ENCODE assay signal across 25 mouse cellular contexts in genomic region chr3:131078719-131079118, GRCm38 (mm10). TPM values are rescaled to one million over a fixed set of nuclear protein-coding genes. Genes with fewer than 3 reads are reported as not detected.
A peak's percentile ranks its signal among the peaks of the same experiment; 100 is the strongest.
DNase-seq lines count a peak whose midpoint lies in the region; ATAC-seq lines count a peak whose summit lies in the region.
"Had no signal": no experiment of that assay in that cellular context is flagged by ENCODE, and none has a peak within 500 bp of the region (broad histone marks: within the 10 kb centered on the region; RNA-seq: fewer than 3 reads in every experiment).

No protein-coding gene starts in this region.

- H3K4me2 ChIP-seq in midbrain, embryonic 13.5 days (replicated peaks) = no peak overlapping the region
- no peak overlapping the region for H3K4me2 ChIP-seq in midbrain, embryonic 11.5 days
- no peak overlapping the region for H3K4me2 ChIP-seq in midbrain, embryonic 16.5 days (ENCODE audit: low read length)
- H3K4me2 ChIP-seq: forebrain, embryonic 13.5 days; heart, embryonic 12.5 days; heart, embryonic 15.5 days had no signal

- no peak overlapping the region for H3K9ac ChIP-seq in midbrain, embryonic 13.5 days (replicated peaks)
- no peak overlapping the region for H3K9ac ChIP-seq in midbrain, embryonic 11.5 days (ENCODE audit: low read length)
- no peak overlapping the region for H3K9ac ChIP-seq in midbrain, embryonic 16.5 days (ENCODE audit: low read depth, low read length)
- H3K9ac ChIP-seq: forebrain, embryonic 13.5 days; heart, embryonic 12.5 days; heart, embryonic 15.5 days had no signal

- ATAC-seq in midbrain, embryonic 13.5 days = 0 out of 2 replicates have a peak, but pooled peaks have one; percentile 51
- no peak for ATAC-seq in midbrain, embryonic 11.5 days (ENCODE audit: low FRiP score)
- ATAC-seq in midbrain, embryonic 16.5 days = peak; percentile 58; the same call in 1 of the 2 replicates
- ATAC-seq in monocyte, adult 5-6 weeks (replicated peaks; ENCODE audit: insufficient number of reproducible peaks, low FRiP score, low TSS enrichment, poor library complexity, severe bottlenecking) = no peak
- ATAC-seq: forebrain, embryonic 13.5 days; forebrain, embryonic 16.5 days; hindbrain, postnatal 0 days; inflammation-experienced regulatory T-cells, adult 6 months; Patski had no signal

- peak; percentile 5 for DNase-seq in heart, adult 11 months
- DNase-seq in heart, embryonic 10.5 days (ENCODE audit: low spot score) = no peak
- no peak for DNase-seq in midbrain, embryonic 11.5 days (ENCODE audit: low spot score, missing footprints)
- DNase-seq: adrenal gland, postnatal 10 days; adrenal gland, postnatal 36 days; cerebellum, adult 18-20 months; cerebellum, adult 9-10 months; cerebellum, postnatal 14 days; gastrocnemius, postnatal 10 days; gastrocnemius, postnatal 36 days; heart, postnatal 10 days; heart, postnatal 36 days had no signal

- 67% methylated on average over 5 of the region's 5 CpGs for WGBS in heart, embryonic 10.5 days
- WGBS in midbrain, embryonic 13.5 days = 62% methylated on average over 5 of the region's 5 CpGs
- WGBS in midbrain, embryonic 11.5 days = 80% methylated on average over 5 of the region's 5 CpGs
- 47% methylated on average over 5 of the region's 5 CpGs for WGBS in midbrain, embryonic 16.5 days

- H3K36me3 ChIP-seq in heart, embryonic 10.5 days = no peaks in the 10 kb centered on the region
- no peaks in the 10 kb centered on the region for H3K36me3 ChIP-seq in midbrain, embryonic 13.5 days
- H3K36me3 ChIP-seq in midbrain, embryonic 11.5 days (ENCODE audit: control insufficient read depth, insufficient read depth, low read length) = no peaks in the 10 kb centered on the region
- H3K36me3 ChIP-seq in midbrain, embryonic 16.5 days (ENCODE audit: control insufficient read depth, insufficient read depth, low read length) = no peaks in the 10 kb centered on the region
- H3K36me3 ChIP-seq: forebrain, embryonic 10.5 days; heart, embryonic 12.5 days; heart, embryonic 15.5 days; hindbrain, embryonic 10.5 days had no signal

- H3K27me3 ChIP-seq in heart, embryonic 10.5 days (ENCODE audit: insufficient read depth, poor library complexity, severe bottlenecking) = no peaks in the 10 kb centered on the region
- no peaks in the 10 kb centered on the region for H3K27me3 ChIP-seq in midbrain, embryonic 13.5 days
- H3K27me3 ChIP-seq in midbrain, embryonic 11.5 days (ENCODE audit: control insufficient read depth, insufficient read depth, low read length) = no peaks in the 10 kb centered on the region
- no peaks in the 10 kb centered on the region for H3K27me3 ChIP-seq in midbrain, embryonic 16.5 days (ENCODE audit: control insufficient read depth, insufficient read depth, low read depth, low read length)
- H3K27me3 ChIP-seq: heart, embryonic 12.5 days; heart, embryonic 15.5 days; Patski had no signal

- no peak overlapping the region for H3K4me3 ChIP-seq in heart, embryonic 10.5 days
- H3K4me3 ChIP-seq in midbrain, embryonic 13.5 days (replicated peaks) = no peak overlapping the region
- no peak overlapping the region for H3K4me3 ChIP-seq in midbrain, embryonic 11.5 days (ENCODE audit: low read depth, low read length)
- no peak overlapping the region for H3K4me3 ChIP-seq in midbrain, embryonic 16.5 days (ENCODE audit: low read depth, low read length)
- H3K4me3 ChIP-seq: forebrain, embryonic 10.5 days; forebrain, embryonic 13.5 days; heart, embryonic 12.5 days; heart, embryonic 15.5 days; hindbrain, embryonic 10.5 days had no signal

- H3K27ac ChIP-seq in heart, embryonic 10.5 days = no peak overlapping the region
- H3K27ac ChIP-seq in midbrain, embryonic 13.5 days = peak overlapping the region; percentile 65
- H3K27ac ChIP-seq in midbrain, embryonic 11.5 days (ENCODE audit: low read depth, low read length) = no peak overlapping the region
- peak overlapping the region; percentile 41 for H3K27ac ChIP-seq in midbrain, embryonic 16.5 days (ENCODE audit: low read length)
- H3K27ac ChIP-seq: forebrain, embryonic 10.5 days; forebrain, embryonic 13.5 days; heart, embryonic 15.5 days; hindbrain, embryonic 10.5 days; hindbrain, postnatal 0 days had no signal

- no peaks in the 10 kb centered on the region for H3K9me3 ChIP-seq in heart, embryonic 10.5 days
- H3K9me3 ChIP-seq in midbrain, embryonic 13.5 days = no peaks in the 10 kb centered on the region
- no peaks in the 10 kb centered on the region for H3K9me3 ChIP-seq in midbrain, embryonic 11.5 days (ENCODE audit: control insufficient read depth, low read length)
- no peaks in the 10 kb centered on the region for H3K9me3 ChIP-seq in midbrain, embryonic 16.5 days (replicated peaks; ENCODE audit: control insufficient read depth, low read length, poor library complexity, severe bottlenecking)
- H3K9me3 ChIP-seq: forebrain, embryonic 10.5 days; forebrain, embryonic 13.5 days; heart, embryonic 12.5 days; heart, embryonic 15.5 days; hindbrain, embryonic 10.5 days had no signal

- H3K4me1 ChIP-seq in heart, embryonic 10.5 days = no peaks in the 10 kb centered on the region
- H3K4me1 ChIP-seq in midbrain, embryonic 13.5 days (replicated peaks) = peaks cover 16% of the 10 kb centered on the region
- H3K4me1 ChIP-seq in midbrain, embryonic 11.5 days (ENCODE audit: control insufficient read depth, insufficient read depth, low read length) = no peaks in the 10 kb centered on the region
- 0 out of 2 replicates have a peak, but pooled peaks cover 4% of the 10 kb centered on the region for H3K4me1 ChIP-seq in midbrain, embryonic 16.5 days (ENCODE audit: control insufficient read depth, insufficient read depth, low read length)
- H3K4me1 ChIP-seq: heart, embryonic 12.5 days; heart, embryonic 15.5 days; hindbrain, embryonic 10.5 days had no signal

RNA-seq across cellular contexts. Expression of gene Lef1, which starts 31.6 kb away (rescaled TPM):
- polyA plus RNA-seq in heart, embryonic 10.5 days (2016; fragmentation: Nextera tagmentation; extraction: Ambion mirVana) = 22.2 and 29.3 TPM in 2 replicates
- polyA plus RNA-seq in midbrain, embryonic 13.5 days (2015; fragmentation: Nextera tagmentation; extraction: Ambion mirVana) = 80.3 and 86.0 TPM in 2 replicates
- 66.9 and 67.7 TPM in 2 replicates for polyA plus RNA-seq in midbrain, embryonic 11.5 days (2014; fragmentation: Nextera tagmentation; extraction: Ambion mirVana)
- 67.6 and 81.3 TPM in 2 replicates for polyA plus RNA-seq in midbrain, embryonic 16.5 days (2015; fragmentation: Nextera tagmentation; extraction: Ambion mirVana)
- total RNA-seq in monocyte, adult 5-6 weeks (2017) = 4.7 to 20.3 TPM (median 18.9 TPM) in 3 replicates
- total RNA-seq: granulocyte monocyte progenitor cell, adult 5-6 weeks had no signal

Comparison
In these comparisons a context has a peak if more than half of its experiments do, and no peak if none do; other contexts are left out.
1. H3K27ac ChIP-seq: peak in midbrain, embryonic 13.5 days (single experiment) and midbrain, embryonic 16.5 days (single experiment); none in heart, embryonic 10.5 days (single experiment) and midbrain, embryonic 11.5 days (single experiment).
2. ATAC-seq: peak in midbrain, embryonic 13.5 days (single experiment) and midbrain, embryonic 16.5 days (single experiment); none in midbrain, embryonic 11.5 days (single experiment) and monocyte, adult 5-6 weeks (single experiment).